Mouse (Mus musculus) limb, embryonic 14.5 days (tissue): ENCODE results near the gene Nhsl2. TPM values are rescaled to one million over a fixed set of nuclear protein-coding genes. Genes with fewer than 3 reads are reported as not detected.

Experiments
- ATAC-seq: fragments of 200-750 bp; cut with Nextera tagmentation; 2 replicates; pipeline ENCODE4 v1.8.0; 2017; ENCODE audit warnings: low read depth, moderate number of reproducible peaks, moderate TSS enrichment; ENCODE audit not compliant: low FRiP score
- DNase-seq: peaks from one replicate; pipeline ENCODE4 v3.0.0-alpha.2; 2015; ENCODE audit warnings: low spot score
- H3K27ac ChIP-seq: fragments of 300-500 bp; sonication (generic); replicated peaks from 2 replicates; pipeline ENCODE4 v1.5.1; 2014; ENCODE audit warnings: low read depth, mild to moderate bottlenecking, low read length, moderate library complexity, mixed read lengths
- H3K27me3 ChIP-seq: fragments of 300-500 bp; sonication (generic); 2 replicates; pipeline ENCODE4 v1.6.1; 2014; ENCODE audit warnings: low read length, mixed read lengths; ENCODE audit not compliant: control insufficient read depth, insufficient read depth
- H3K36me3 ChIP-seq: fragments of 300-500 bp; sonication (generic); 2 replicates; pipeline ENCODE4 v1.6.1; 2014; ENCODE audit warnings: mild to moderate bottlenecking, low read length, moderate library complexity, mixed read lengths; ENCODE audit not compliant: control insufficient read depth, insufficient read depth
- H3K4me1 ChIP-seq: fragments of 300-500 bp; sonication (generic); 2 replicates; pipeline ENCODE4 v1.6.1; 2014; ENCODE audit warnings: antibody characterized with exemption, low read length, mixed read lengths; ENCODE audit not compliant: control insufficient read depth, insufficient read depth
- H3K4me2 ChIP-seq: fragments of 300-500 bp; sonication (generic); replicated peaks from 2 replicates; pipeline ENCODE4 v1.6.1; 2014; ENCODE audit warnings: low read depth, mild to moderate bottlenecking, low read length, moderate library complexity; ENCODE audit not compliant: severe bottlenecking
- H3K4me3 ChIP-seq: fragments of 300-500 bp; sonication (generic); replicated peaks from 2 replicates; pipeline ENCODE4 v1.5.1; 2014; ENCODE audit warnings: low read length
- H3K9ac ChIP-seq: fragments of 300-500 bp; sonication (generic); 2 replicates; pipeline ENCODE4 v1.6.1; 2014; ENCODE audit warnings: mild to moderate bottlenecking, low read depth, low read length, moderate library complexity; ENCODE audit not compliant: severe bottlenecking
- H3K9me3 ChIP-seq: fragments of 300-500 bp; sonication (generic); 2 replicates; pipeline ENCODE4 v1.6.1; 2016; ENCODE audit warnings: low read length; ENCODE audit not compliant: control insufficient read depth
- POLR2A ChIP-seq: fragments of 200-500 bp; IDR thresholded peaks from 2 replicates; pipeline ENCODE4 v1.8.0; 2012; ENCODE audit warnings: inconsistent platforms, mild to moderate bottlenecking, moderate library complexity, borderline replicate concordance; ENCODE audit not compliant: insufficient read depth, insufficient read length; ENCODE audit errors: extremely low read depth
- WGBS: fragments of 180-500 bp; shearing (Covaris S2); extraction: QIAGEN DNeasy Blood & Tissue Kit; methylation state at CpG from one replicate; pipeline ENCODE4 v1.1.7; 2014; 5-methylcytosine and 5-hydroxymethylcytosine counted together
- polyA plus RNA-seq, 2 experiments: library from polyadenylated mRNA; depleted of rRNA in 1 of 2; stranded (reverse) in 1 of 2; unstranded in 1 of 2; fragments of >200 nt; fragmentation: Nextera tagmentation in 1 of 2; extraction: Ambion mirVana in 1 of 2; gene quantifications; 2 replicates each; pipeline versions ENCODE4 v1.2.1 to v1.2.3; 2012 to 2014

Nhsl2 gene
- polyA plus RNA-seq, 2 experiments: 6.6 to 13.5 TPM

DNA sequence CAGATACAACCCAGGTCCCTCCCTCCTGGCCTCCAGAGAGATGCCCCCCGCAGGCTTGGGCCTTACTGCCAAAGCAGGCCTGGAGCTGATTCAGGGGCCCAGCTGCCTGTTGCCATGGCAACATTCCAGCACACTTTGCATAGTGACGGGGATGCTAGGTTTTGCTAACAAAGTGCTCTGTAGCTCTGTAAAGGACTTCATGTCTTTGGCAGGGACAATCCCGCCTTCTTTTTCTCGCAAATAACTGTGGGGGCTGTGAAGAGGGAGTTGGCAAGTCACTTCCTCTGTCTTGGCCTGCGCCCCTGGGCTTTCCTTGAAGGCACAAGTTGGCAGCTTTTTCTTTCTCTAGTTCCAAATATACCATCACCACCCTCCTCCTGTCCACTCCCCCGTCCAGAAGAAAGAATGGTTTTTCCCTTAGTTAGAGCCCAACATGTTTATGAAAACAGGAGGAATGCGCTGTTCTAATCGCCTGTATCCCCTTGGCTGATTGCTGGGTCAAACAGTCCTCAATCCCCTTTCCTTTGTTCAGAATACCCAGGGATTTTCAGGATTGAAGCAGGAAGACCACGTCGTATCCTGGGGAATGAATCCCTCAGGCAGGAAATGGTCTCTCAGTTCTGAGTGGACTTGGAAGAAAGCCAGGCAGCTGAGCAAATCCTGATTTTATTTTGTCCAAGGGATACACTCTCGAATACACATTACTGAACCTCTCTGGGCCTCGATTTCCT, 144.8 kb downstream of the Nhsl2 start:
- Histone ChIP-seq H3K4me1 (no peaks in the 10 kb centered on the region; the same call in 1 of the 2 replicates), H3K4me2 (no peak overlapping the region), H3K27me3 (no peaks in the 10 kb centered on the region), H3K9ac (no peak overlapping the region), H3K9me3 (no peaks in the 10 kb centered on the region), H3K36me3 (no peaks in the 10 kb centered on the region), H3K4me3 (no peak overlapping the region), H3K27ac (peak overlapping the region; percentile 53)
- TF ChIP-seq POLR2A: no peak
- peak; percentile 63 for ATAC-seq
- WGBS: 25% methylated on average over 12 of the region's 12 CpGs
- DNase-seq: peak; percentile 61

GRCm38 (mm10) chrX:101996726-101997125, 147.5 kb downstream of the Nhsl2 start:
- H3K9me3 ChIP-seq: no peaks in the 10 kb centered on the region
- 81% methylated on average over 2 of the region's 2 CpGs for WGBS

DNA sequence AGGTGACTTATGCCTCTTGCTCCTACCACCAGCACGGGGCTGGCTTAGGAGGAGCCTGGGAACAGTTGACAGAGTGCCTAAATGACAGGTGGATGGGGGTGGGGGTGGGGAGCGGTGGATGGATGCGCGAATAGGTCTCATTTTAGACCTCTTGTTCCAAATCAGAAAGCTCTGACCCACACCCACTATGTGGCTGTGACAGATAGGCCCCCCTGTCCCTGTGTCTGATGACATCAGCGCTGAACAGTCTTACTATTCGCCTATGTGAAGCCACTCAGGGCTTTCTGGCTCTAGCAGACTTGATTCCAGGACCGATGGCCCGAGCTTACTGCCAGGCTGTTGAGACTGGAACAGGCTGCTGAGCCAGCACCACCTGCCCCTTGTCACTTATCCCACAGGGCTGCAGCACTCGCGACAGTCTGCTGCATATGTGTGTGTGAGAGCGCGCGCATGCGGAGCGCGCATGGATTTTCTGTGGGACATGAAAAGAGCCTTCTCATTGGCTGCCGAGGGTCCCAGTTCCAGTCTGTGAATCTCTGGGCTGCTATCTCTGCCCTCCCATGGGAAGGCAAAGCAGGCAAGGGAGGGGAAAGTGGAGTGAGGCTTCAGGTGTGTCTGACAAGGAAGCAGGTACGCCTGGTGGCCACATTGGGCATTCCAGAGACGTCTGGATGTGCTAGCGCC, 154.6 kb downstream of the Nhsl2 start:
- H3K27me3 ChIP-seq: no peaks in the 10 kb centered on the region
- H3K4me1 ChIP-seq: peaks cover 11% of the 10 kb centered on the region
- no peak overlapping the region for H3K9ac ChIP-seq
- TF ChIP-seq POLR2A: no peak
- no peaks in the 10 kb centered on the region for H3K9me3 ChIP-seq
- peak overlapping the region; percentile 18 for H3K4me3 ChIP-seq
- ATAC-seq (peak; percentile 66), DNase-seq (no peak)
- peak overlapping the region; percentile 48 for H3K4me2 ChIP-seq
- no peaks in the 10 kb centered on the region for H3K36me3 ChIP-seq
- 28% methylated on average over 20 of the region's 20 CpGs for WGBS
- no peak overlapping the region for H3K27ac ChIP-seq

More at GRCm38 (mm10) chrX:101996726-101997125, 147.5 kb downstream of the Nhsl2 start:
- Histone ChIP-seq H3K27ac (no peak overlapping the region), H3K36me3 (no peaks in the 10 kb centered on the region), H3K4me1 (no peaks in the 10 kb centered on the region; the same call in 1 of the 2 replicates), H3K27me3 (no peaks in the 10 kb centered on the region), H3K4me2 (no peak overlapping the region), H3K4me3 (no peak overlapping the region), H3K9ac (no peak overlapping the region)
- DNase-seq (no peak), ATAC-seq (no peak)
- TF ChIP-seq POLR2A: no peak

DNA sequence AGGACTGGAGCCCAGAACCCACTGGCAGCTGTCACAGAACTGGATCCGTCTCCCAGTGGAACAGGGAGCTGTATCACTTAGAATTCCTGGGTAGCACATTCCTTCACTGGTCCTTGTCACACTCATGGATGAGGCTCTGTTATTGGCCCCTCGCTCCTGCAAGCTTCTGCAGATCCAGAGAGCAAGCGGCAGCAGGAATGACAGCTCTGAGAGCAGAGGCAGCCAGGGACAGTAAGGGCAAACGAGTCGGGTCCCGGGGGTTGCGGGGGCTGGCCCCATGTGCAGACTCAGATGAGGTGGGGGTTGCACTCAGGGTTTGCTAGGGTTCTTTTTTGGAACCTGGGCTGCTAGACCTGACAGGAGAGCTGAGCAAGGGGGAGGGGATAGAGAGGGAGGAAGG, 155.2 kb downstream of the Nhsl2 start:
- no peak overlapping the region for H3K9ac ChIP-seq
- H3K4me1 ChIP-seq: peaks cover 11% of the 10 kb centered on the region
- peak overlapping the region; percentile 48 for H3K4me2 ChIP-seq
- ATAC-seq (no peak), DNase-seq (no peak)
- H3K27me3 ChIP-seq: no peaks in the 10 kb centered on the region
- no peak for TF ChIP-seq POLR2A
- H3K4me3 ChIP-seq: peak overlapping the region; percentile 18
- H3K36me3 ChIP-seq: no peaks in the 10 kb centered on the region
- no peak overlapping the region for H3K27ac ChIP-seq
- WGBS: 28% methylated on average over 7 of the region's 7 CpGs
- H3K9me3 ChIP-seq: no peaks in the 10 kb centered on the region

DNA sequence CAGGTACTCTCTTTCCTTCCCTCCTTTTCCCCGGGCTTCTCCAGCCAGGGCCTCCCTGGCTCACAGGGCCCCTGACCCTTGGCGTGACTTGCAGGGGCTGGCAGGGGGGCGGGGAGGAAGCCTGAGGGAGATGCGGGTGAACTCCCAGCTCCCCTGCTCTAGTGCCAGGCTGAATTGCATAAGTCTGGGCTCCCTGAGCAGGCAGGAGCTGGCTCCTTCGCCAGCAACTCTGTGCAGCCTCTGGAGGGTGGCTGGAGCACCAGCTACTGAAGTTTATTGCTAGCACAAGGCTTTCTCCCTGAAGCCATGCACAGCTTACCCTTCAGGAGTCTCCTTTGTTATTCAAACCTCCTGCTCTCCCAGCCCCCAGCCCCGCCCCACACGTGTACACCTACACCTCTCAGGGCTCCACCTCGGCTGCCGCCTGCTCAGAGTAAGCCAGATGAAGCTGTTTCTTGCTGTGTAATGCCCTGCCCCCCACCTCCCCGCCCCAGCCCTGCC, 156.0 kb downstream of the Nhsl2 start:
- Histone ChIP-seq H3K9me3 (no peaks in the 10 kb centered on the region), H3K9ac (no peak overlapping the region), H3K27me3 (no peaks in the 10 kb centered on the region), H3K4me1 (peaks cover 11% of the 10 kb centered on the region), H3K4me3 (peak overlapping the region; percentile 24), H3K4me2 (peak overlapping the region; percentile 48), H3K27ac (peak overlapping the region; percentile 55; the same call in 1 of the 2 replicates), H3K36me3 (no peaks in the 10 kb centered on the region)
- WGBS: 16% methylated on average over 9 of the region's 10 CpGs
- DNase-seq (no peak), ATAC-seq (peak; percentile 68; the same call in 1 of the 2 replicates)
- no peak for TF ChIP-seq POLR2A
